Mouse (Mus musculus) lung, embryonic 14.5 days (tissue): ENCODE measurements around the gene Asb17. TPM values are rescaled to one million over a fixed set of nuclear protein-coding genes. Genes with fewer than 3 reads are reported as not detected.

ENCODE experiments used
- ATAC-seq: fragments of 200-750 bp; cut with Nextera tagmentation; 2 replicates; pipeline ENCODE4 v1.8.0; 2017; ENCODE audit warnings: mild to moderate bottlenecking, moderate TSS enrichment, moderate library complexity; ENCODE audit not compliant: insufficient read depth
- DNase-seq: peaks from one replicate; pipeline ENCODE4 v3.0.0-alpha.2; 2015
- H3K27ac ChIP-seq: fragments of 300-500 bp; sonication (generic); 2 replicates; pipeline ENCODE4 v1.5.1; 2014; ENCODE audit warnings: low read depth, mild to moderate bottlenecking, moderate library complexity
- H3K27me3 ChIP-seq: fragments of 300-500 bp; sonication (generic); 2 replicates; pipeline ENCODE4 v1.6.1; 2014; ENCODE audit warnings: low read length, control low read depth; ENCODE audit not compliant: insufficient read depth
- H3K36me3 ChIP-seq: fragments of 300-500 bp; sonication (generic); 2 replicates; pipeline ENCODE4 v1.6.1; 2014; ENCODE audit warnings: control low read depth; ENCODE audit not compliant: insufficient read depth
- H3K4me1 ChIP-seq: fragments of 300-500 bp; sonication (generic); 2 replicates; pipeline ENCODE4 v1.6.1; 2014; ENCODE audit warnings: antibody characterized with exemption, control low read depth; ENCODE audit not compliant: insufficient read depth
- H3K4me2 ChIP-seq: fragments of 300-500 bp; sonication (generic); 2 replicates; pipeline ENCODE4 v1.6.1; 2014; ENCODE audit warnings: mild to moderate bottlenecking
- H3K4me3 ChIP-seq: fragments of 300-500 bp; sonication (generic); 2 replicates; pipeline ENCODE4 v1.5.1; 2014; ENCODE audit warnings: low read depth, low read length
- H3K9ac ChIP-seq: fragments of 300-500 bp; sonication (generic); 2 replicates; pipeline ENCODE4 v1.6.1; 2014
- H3K9me3 ChIP-seq: fragments of 300-500 bp; sonication (generic); 2 replicates; pipeline ENCODE4 v1.6.1; 2016; ENCODE audit warnings: low read depth, low read length, control low read depth
- CTCF ChIP-seq: IDR thresholded peaks from 2 replicates; pipeline ENCODE4 v1.5.1; 2016; ENCODE audit warnings: antibody characterized with exemption, low read depth
- WGBS: fragments of 180-500 bp; shearing (Covaris S2); extraction: QIAGEN DNeasy Blood & Tissue Kit; methylation state at CpG from one replicate; pipeline ENCODE4 v1.1.7; 2014; 5-methylcytosine and 5-hydroxymethylcytosine counted together
- polyA plus RNA-seq: library from polyadenylated mRNA; unstranded; fragments of >200 nt; fragmentation: Nextera tagmentation; extraction: Ambion mirVana; gene quantifications from 2 replicates; pipeline ENCODE4 v1.2.1, GENCODE M21; 2014

Gene Asb17
- polyA plus RNA-seq, 1 experiment from 2014 or later: 0.09 TPM

DNA sequence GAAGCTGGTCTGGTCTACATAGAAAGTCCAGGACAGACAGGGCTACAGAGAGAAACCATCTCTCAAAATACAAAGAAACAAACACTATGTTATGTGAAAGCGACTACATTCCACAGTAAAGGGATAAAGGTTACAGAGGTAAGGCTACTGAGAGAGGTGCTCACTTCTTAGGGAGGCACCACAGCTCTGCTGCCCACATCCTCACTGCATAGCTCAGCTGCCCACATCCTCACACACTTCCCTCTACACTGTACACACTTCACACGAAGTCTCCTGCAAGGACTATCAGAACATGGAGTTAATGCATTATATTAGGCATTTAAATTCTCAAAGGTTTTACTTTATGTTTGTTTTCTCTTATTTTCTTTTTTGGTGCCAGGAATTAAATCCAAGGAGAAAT is 19.8 kb downstream of the Asb17 start:
- Histone ChIP-seq H3K4me2 (no peak overlapping the region), H3K4me1 (no peaks in the 10 kb centered on the region), H3K9ac (no peak overlapping the region), H3K27ac (no peak overlapping the region), H3K36me3 (no peaks in the 10 kb centered on the region), H3K9me3 (no peaks in the 10 kb centered on the region), H3K4me3 (no peak overlapping the region), H3K27me3 (no peaks in the 10 kb centered on the region)
- DNase-seq (no peak), ATAC-seq (no peak)
- 74% methylated on average over 2 of the region's 2 CpGs for WGBS
- TF ChIP-seq CTCF: no peak

DNA sequence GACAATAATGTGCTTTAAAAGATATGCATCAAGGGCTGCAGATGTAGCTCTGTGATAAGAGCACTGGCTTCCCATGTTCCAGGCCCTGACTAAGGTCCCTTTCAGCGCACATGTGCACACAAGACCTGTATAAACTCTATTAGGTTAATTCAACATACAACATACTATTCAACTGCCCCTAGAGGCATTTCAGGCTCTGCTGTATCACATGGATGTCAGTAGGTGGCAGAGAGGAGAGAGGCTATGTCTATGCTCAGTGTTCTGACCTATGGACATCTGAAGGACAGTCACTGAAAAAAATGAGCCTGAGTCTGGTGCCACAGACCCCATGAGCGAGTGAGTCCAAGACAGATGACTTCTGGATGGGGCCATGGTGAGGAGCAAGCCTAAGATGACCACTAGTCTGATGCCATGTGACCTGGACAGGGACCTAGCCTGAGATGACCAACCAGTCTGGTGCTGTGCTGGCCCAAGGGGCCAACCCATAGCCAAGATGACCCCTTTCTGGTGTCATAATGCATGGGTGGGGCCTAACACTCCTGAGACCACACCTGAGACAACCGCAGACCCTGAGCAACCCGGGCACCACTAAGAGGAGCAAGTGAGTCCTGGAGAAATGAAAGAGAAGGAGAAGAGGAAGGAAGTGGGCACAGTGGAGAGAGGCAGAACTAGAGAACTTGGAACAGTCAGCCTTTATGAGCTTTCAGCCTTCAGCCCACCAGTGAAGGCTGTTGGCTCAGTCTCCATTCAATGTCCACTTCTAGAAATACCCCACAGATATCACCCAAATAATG is 20.8 kb downstream of the Asb17 start:
- no peak overlapping the region for H3K4me2 ChIP-seq
- H3K27me3 ChIP-seq: no peaks in the 10 kb centered on the region
- TF ChIP-seq CTCF: peak; percentile 26
- ATAC-seq: no peak
- DNase-seq: no peak
- no peaks in the 10 kb centered on the region for H3K36me3 ChIP-seq
- H3K4me3 ChIP-seq: no peak overlapping the region
- H3K27ac ChIP-seq: no peak overlapping the region
- H3K9ac ChIP-seq: no peak overlapping the region
- H3K4me1 ChIP-seq: no peaks in the 10 kb centered on the region
- H3K9me3 ChIP-seq: no peaks in the 10 kb centered on the region
- 73% methylated on average over 4 of the region's 4 CpGs for WGBS

DNA sequence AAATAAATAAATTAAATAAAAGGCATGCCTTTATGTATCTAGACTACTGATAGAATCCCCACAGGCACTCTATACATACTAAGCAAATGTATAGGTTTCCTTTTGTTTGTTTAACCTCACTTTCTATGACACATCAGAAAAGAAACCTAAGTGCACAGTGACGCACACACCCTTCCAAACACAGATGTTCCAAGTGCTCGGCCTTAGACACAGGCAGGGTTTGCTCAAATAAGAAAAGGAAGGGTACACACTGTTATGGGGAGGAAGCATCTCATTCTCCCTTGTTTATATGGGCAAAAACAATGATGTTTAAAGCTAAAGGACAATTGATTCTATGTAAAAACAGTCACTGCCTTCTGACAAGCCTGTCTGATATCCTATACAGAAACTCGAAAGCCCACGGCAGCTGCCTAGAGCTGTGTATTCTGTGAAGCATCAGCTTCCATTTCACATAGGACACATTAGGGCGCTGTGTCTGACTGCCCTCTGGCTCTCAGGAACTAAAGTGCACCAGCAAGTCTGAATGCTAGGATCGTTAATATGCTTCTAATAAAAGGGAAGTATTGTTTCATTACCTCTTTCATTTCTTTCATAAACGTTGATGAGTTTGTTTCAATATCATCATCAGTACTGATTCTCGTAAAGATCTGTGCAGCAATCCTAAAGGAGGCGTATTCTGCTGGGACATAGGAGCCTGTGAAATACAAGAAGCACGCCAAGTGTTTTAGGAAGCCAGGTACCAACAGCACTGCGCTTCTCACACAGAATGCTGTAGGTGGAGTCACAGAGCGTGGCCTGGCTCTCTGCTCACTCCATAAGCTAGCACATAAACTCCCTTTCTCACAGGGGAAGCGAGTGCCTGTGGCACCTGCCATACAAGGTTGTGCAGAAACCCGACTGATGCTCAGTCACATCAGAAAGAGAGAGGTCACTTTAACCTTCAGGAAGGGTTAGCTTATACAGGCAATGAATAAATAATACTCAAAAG is 23.4 kb downstream of the Asb17 start:
- Histone ChIP-seq H3K27ac (no peak overlapping the region), H3K9me3 (no peaks in the 10 kb centered on the region), H3K4me1 (no peaks in the 10 kb centered on the region), H3K9ac (no peak overlapping the region), H3K4me2 (no peak overlapping the region), H3K36me3 (no peaks in the 10 kb centered on the region), H3K4me3 (no peak overlapping the region), H3K27me3 (no peaks in the 10 kb centered on the region)
- DNase-seq: peak; percentile 29
- ATAC-seq: no peak; the same call in 1 of the 2 replicates
- TF ChIP-seq CTCF: peak; percentile 26
- 58% methylated on average over 14 of the region's 14 CpGs for WGBS

DNA sequence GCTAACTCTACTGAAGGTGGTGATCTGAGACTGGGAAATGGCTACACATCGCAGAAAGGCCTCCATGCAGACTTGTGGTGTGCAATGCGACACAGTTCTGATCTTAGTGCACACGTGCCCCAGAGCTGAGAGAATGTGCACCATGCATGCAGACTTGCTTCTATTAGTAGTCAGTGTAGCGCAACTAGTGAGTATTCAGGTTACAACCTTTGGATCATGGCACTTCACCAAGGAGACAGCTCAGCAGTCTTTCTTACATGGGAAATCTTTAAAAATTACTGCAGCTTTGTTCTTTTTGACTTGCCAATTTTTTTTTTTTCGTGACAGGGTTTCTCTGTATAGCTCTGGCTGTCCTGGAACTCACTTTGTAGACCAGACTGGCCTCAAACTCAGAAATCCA is 27.4 kb downstream of the Asb17 start:
- ATAC-seq: no peak
- no peaks in the 10 kb centered on the region for H3K27me3 ChIP-seq
- no peaks in the 10 kb centered on the region for H3K4me1 ChIP-seq
- no peak overlapping the region for H3K4me2 ChIP-seq
- H3K4me3 ChIP-seq: no peak overlapping the region
- no peak for DNase-seq
- TF ChIP-seq CTCF: no peak
- 82% methylated on average over 5 of the region's 5 CpGs for WGBS
- H3K27ac ChIP-seq: no peak overlapping the region
- H3K9ac ChIP-seq: no peak overlapping the region
- no peaks in the 10 kb centered on the region for H3K9me3 ChIP-seq
- H3K36me3 ChIP-seq: no peaks in the 10 kb centered on the region

DNA sequence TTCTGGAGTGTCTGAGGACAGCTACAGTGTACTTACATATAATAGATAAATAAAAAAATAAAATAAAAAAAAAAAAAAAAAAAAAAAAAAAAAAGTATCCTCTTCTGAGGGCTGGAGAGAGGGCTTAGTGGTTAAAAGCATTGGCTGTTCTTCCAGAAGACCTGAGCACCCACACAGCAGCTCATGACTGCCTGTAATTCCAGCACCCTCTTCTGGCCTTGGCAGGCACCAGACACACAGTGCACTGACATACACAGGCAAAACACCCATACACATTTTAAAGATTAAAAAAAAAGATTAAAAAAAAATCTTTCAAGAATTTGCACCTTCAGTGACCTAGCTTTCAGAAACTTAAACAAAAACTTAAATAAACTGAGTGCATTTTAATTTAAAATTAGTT is 42.3 kb downstream of the Asb17 start:
- DNase-seq: no peak
- H3K27me3 ChIP-seq: no peaks in the 10 kb centered on the region
- H3K9ac ChIP-seq: no peak overlapping the region
- TF ChIP-seq CTCF: no peak
- H3K4me2 ChIP-seq: no peak overlapping the region
- H3K27ac ChIP-seq: no peak overlapping the region
- ATAC-seq: no peak
- H3K36me3 ChIP-seq: no peaks in the 10 kb centered on the region
- no peak overlapping the region for H3K4me3 ChIP-seq
- no peaks in the 10 kb centered on the region for H3K9me3 ChIP-seq
- no peaks in the 10 kb centered on the region for H3K4me1 ChIP-seq

DNA sequence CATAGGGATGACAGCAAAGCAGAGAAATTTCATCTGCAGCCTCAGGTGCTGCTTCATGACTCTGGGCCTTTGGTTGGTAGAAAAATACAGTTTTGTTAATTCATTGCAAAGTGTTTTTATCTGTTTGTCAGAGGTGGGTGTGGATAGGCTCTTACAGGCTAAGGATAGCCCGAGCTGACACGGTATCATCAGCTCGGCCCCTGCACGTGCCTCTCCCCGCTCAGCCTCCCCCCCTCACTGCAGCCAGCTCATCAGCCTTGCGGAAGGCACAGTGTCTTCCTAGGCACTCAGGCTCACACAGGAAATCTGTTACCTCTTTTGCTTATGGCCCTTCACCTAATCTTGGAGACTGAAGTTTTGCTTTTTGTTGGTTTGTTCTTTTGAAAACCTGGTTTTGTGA is 44.1 kb downstream of the Asb17 start:
- H3K4me2 ChIP-seq: no peak overlapping the region
- no peak for TF ChIP-seq CTCF
- no peak overlapping the region for H3K27ac ChIP-seq
- H3K4me3 ChIP-seq: no peak overlapping the region
- H3K4me1 ChIP-seq: no peaks in the 10 kb centered on the region
- no peaks in the 10 kb centered on the region for H3K9me3 ChIP-seq
- no peaks in the 10 kb centered on the region for H3K36me3 ChIP-seq
- no peaks in the 10 kb centered on the region for H3K27me3 ChIP-seq
- H3K9ac ChIP-seq: no peak overlapping the region
- no peak for DNase-seq
- 56% methylated on average over 6 of the region's 6 CpGs for WGBS
- ATAC-seq: no peak

DNA sequence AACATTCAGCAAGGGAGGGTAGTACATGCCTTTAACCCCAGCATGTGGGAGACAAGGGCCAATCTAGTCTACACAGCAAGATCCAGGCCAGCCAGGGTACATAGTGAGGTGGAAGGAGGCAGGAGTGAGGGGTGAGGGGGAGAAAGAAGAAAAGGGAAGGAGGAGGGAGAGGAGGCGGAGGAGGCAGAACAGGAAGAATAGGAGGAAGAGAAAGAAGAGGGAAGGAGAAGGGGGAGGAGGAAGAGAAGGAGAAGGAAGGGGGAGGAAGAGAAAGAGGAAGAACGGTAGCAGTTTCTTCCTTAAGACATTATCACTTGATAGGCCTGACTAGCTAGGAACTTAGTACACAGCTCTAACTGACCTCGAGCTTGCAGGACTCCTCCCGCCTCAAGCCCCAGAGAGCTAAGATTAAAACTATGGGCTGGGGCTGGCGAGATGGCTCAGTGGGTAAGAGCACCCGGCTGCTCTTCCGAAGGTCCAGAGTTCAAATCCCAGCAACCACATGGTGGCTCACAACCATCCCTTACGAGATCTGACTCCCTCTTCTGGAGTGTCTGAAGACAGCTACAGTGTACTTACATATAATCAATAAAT is 45.3 kb downstream of the Asb17 start:
- H3K9ac ChIP-seq: no peak overlapping the region
- no peaks in the 10 kb centered on the region for H3K36me3 ChIP-seq
- H3K27ac ChIP-seq: no peak overlapping the region
- H3K4me1 ChIP-seq: no peaks in the 10 kb centered on the region
- H3K9me3 ChIP-seq: no peaks in the 10 kb centered on the region
- DNase-seq: no peak
- TF ChIP-seq CTCF: no peak
- no peak overlapping the region for H3K4me2 ChIP-seq
- ATAC-seq: no peak
- 65% methylated on average over 7 of the region's 8 CpGs for WGBS
- no peaks in the 10 kb centered on the region for H3K27me3 ChIP-seq
- no peak overlapping the region for H3K4me3 ChIP-seq
